Mouse (Mus musculus) adrenal gland, postnatal 36 days (tissue): ENCODE measurements around the gene Tgtp2. TPM values are rescaled to one million over a fixed set of nuclear protein-coding genes. Genes with fewer than 3 reads are reported as not detected.
A peak's percentile ranks its signal among the peaks of the same experiment; 100 is the strongest.

Experiments used
- DNase-seq, 2 experiments: peaks; one replicate each; pipeline ENCODE4 v3.0.0; 2021; ENCODE audit warnings: mixed read lengths in 1 of 2
- long read RNA-seq, 2 experiments: library from polyadenylated mRNA; stranded (forward); transcript quantifications; one replicate each; pipeline ENCODE4 v2.0.0; 2021; ENCODE audit warnings: borderline sequencing depth in 2 of 2
- total RNA-seq, 2 experiments: library from RNA; stranded (reverse); gene quantifications; 2 replicates each; pipeline ENCODE4 v1.2.3; 2021

The Tgtp2 gene
- 1 to 10 TPM; 2.4 to 3.6 TPM for total RNA-seq
- long read RNA-seq, experiment 1, partial matches to known transcripts, result 0 of 3 reads
- long read RNA-seq, experiment 1, other reads (novel, unspliced or antisense), result 0 of 3 reads
- long read RNA-seq, experiment 2, partial matches to known transcripts, result 0 of 3 reads
- long read RNA-seq, experiment 2, other reads (novel, unspliced or antisense), result 1 of 3 reads

GRCm38 (mm10) chr11:49063713-49064469 is at the start of gene Tgtp2:
Tgtp2 (minus strand) TSS chr11:49064206.
- DNase-seq, result peak in 1 of 2 experiments; percentile 16

- DNase-seq, result no peak
These were observed 48.7 kb upstream of the Tgtp2 start for GRCm38 (mm10) chr11:49112624-49113219.

- DNase-seq, result no peak
These were observed 47.0 kb upstream of the Tgtp2 start for GRCm38 (mm10) chr11:49111000-49111399.

GRCm38 (mm10) chr11:49108833-49109232 is 44.8 kb upstream of the Tgtp2 start:
- peak; percentile 32 to 49 for DNase-seq

GRCm38 (mm10) chr11:49107650-49108537 is 43.9 kb upstream of the Tgtp2 start:
- DNase-seq, result no peak

GRCm38 (mm10) chr11:49105752-49106151 is 41.7 kb upstream of the Tgtp2 start:
- no peak for DNase-seq

GRCm38 (mm10) chr11:49103047-49103693 is 39.2 kb upstream of the Tgtp2 start:
- peak; percentile 88 to 94 for DNase-seq

- DNase-seq, result no peak
These were observed 37.5 kb upstream of the Tgtp2 start for GRCm38 (mm10) chr11:49101500-49101899.

- DNase-seq, result no peak
These were observed 36.4 kb upstream of the Tgtp2 start for GRCm38 (mm10) chr11:49100409-49100808.

GRCm38 (mm10) chr11:49095367-49095766 is 31.4 kb upstream of the Tgtp2 start:
- no peak for DNase-seq

- DNase-seq, result no peak
These were observed 30.1 kb upstream of the Tgtp2 start for GRCm38 (mm10) chr11:49093861-49094660.

GRCm38 (mm10) chr11:49092786-49093185 is 28.8 kb upstream of the Tgtp2 start:
- DNase-seq, result no peak

GRCm38 (mm10) chr11:49092053-49092586 is 28.1 kb upstream of the Tgtp2 start:
- DNase-seq, result no peak

GRCm38 (mm10) chr11:49091171-49091570 is 27.2 kb upstream of the Tgtp2 start:
- no peak for DNase-seq

- no peak for DNase-seq
These were observed 26.5 kb upstream of the Tgtp2 start for GRCm38 (mm10) chr11:49090551-49090950.

- DNase-seq, result no peak
These were observed 25.9 kb upstream of the Tgtp2 start for GRCm38 (mm10) chr11:49089735-49090507.

GRCm38 (mm10) chr11:49088990-49089652 is 25.1 kb upstream of the Tgtp2 start:
- no peak for DNase-seq

GRCm38 (mm10) chr11:49087830-49088616 is 24.0 kb upstream of the Tgtp2 start:
- DNase-seq, result peak in 1 of 2 experiments; percentile 39
